Mouse (Mus musculus): Measurements from ENCODE around the gene Mapk9.

GRCm38 (mm10) chr11:49820928-49821327 lies 25.6 kb upstream of the Mapk9 start:
- no peak for TF ChIP-seq CTCF (IDR thresholded peaks at IDR 0.05; ENCODE audit: extremely low read depth, insufficient read length, insufficient replicate concordance, low read depth, low read length)
- TF ChIP-seq POLR2A (IDR thresholded peaks at IDR 0.05; ENCODE audit: low read depth, low read length): no peak

All from small intestine, adult 2 months (tissue).